Mouse (Mus musculus) stomach, postnatal 0 days (tissue): Measurements from ENCODE around the gene Afg1l.

Experiments used
- CTCF ChIP-seq: IDR thresholded peaks from 2 replicates; pipeline ENCODE4 v1.5.1; 2016; ENCODE audit warnings: antibody characterized with exemption, low read depth, mild to moderate bottlenecking, moderate library complexity
- EP300 ChIP-seq: optimal IDR thresholded peaks from 2 replicates; pipeline ENCODE3; 2016; ENCODE audit warnings: antibody characterized with exemption

DNA sequence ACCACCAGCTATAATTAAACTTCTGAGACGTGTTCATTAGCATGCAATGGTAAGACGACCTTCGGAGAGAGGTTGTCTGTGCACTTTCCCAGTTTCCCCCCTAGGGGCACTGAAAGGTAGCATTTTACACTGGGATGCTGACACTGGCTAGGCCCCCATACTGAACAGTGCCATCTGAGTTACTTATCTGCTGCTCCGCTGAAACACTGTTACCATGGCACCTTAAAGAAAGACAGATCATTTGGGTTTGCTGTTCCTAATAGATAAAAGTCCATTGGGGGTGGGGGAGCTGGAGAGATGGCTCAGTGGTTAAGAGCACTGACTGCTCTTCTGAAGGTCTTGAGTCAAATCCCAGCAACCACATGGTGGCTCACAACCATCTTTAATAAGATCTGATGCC lies 181.8 kb downstream of the Afg1l start:
- TF ChIP-seq CTCF: peak; percentile 12; the same call in 1 of the 2 replicates
- no peak for TF ChIP-seq EP300
